Mouse (Mus musculus) testis, adult 2 months (tissue): ENCODE measurements around the gene Tulp2. TPM values are rescaled to one million over a fixed set of nuclear protein-coding genes. Genes with fewer than 3 reads are reported as not detected.
A peak's percentile ranks its signal among the peaks of the same experiment; 100 is the strongest.
"Not testable (repeated sequence)": the region's sequence is repeated elsewhere in the genome, so short reads cannot be mapped to it uniquely, and the experiment has no call there.

ENCODE experiments used
- H3K27ac ChIP-seq: fragments of 200-500 bp; 2 replicates; pipeline ENCODE4 v1.5.1; 2012; ENCODE audit warnings: low read depth, low read length; ENCODE audit not compliant: control insufficient read depth, insufficient read depth
- H3K27me3 ChIP-seq: fragments of 200-500 bp; 2 replicates; pipeline ENCODE4 v1.6.1; 2012; ENCODE audit warnings: mild to moderate bottlenecking, low read length, moderate library complexity; ENCODE audit not compliant: control insufficient read depth, insufficient read depth
- H3K36me3 ChIP-seq: fragments of 200-500 bp; 2 replicates; pipeline ENCODE4 v1.6.1; 2012; ENCODE audit warnings: mild to moderate bottlenecking, low read length; ENCODE audit not compliant: control insufficient read depth, insufficient read depth
- H3K4me1 ChIP-seq: fragments of 200-500 bp; 2 replicates; pipeline ENCODE4 v1.6.1; 2012; ENCODE audit warnings: low read length; ENCODE audit not compliant: control insufficient read depth, insufficient read depth
- H3K4me3 ChIP-seq: fragments of 200-500 bp; 2 replicates; pipeline ENCODE4 v1.5.1; 2012; ENCODE audit warnings: low read depth, mild to moderate bottlenecking, low read length, moderate library complexity, mixed read lengths; ENCODE audit not compliant: control insufficient read depth
- CTCF ChIP-seq: fragments of 200-500 bp; IDR thresholded peaks from 2 replicates; pipeline ENCODE4 v1.5.1; 2012; ENCODE audit warnings: low read depth, mild to moderate bottlenecking, inconsistent platforms, low read length, moderate library complexity; ENCODE audit not compliant: control insufficient read depth, insufficient read depth, insufficient replicate concordance
- POLR2A ChIP-seq: fragments of 200-500 bp; IDR thresholded peaks from 2 replicates; pipeline ENCODE4 v1.6.1; 2012; ENCODE audit warnings: low read depth, mild to moderate bottlenecking, inconsistent platforms, low read length, moderate library complexity; ENCODE audit not compliant: control insufficient read depth
- polyA plus RNA-seq: library from polyadenylated mRNA; depleted of rRNA; stranded (reverse); fragments of >200 nt; gene quantifications from 2 replicates; pipeline ENCODE4 v1.2.3, GENCODE M21; 2012

The Tulp2 gene
- polyA plus RNA-seq, 1 experiment, result 879 TPM

DNA sequence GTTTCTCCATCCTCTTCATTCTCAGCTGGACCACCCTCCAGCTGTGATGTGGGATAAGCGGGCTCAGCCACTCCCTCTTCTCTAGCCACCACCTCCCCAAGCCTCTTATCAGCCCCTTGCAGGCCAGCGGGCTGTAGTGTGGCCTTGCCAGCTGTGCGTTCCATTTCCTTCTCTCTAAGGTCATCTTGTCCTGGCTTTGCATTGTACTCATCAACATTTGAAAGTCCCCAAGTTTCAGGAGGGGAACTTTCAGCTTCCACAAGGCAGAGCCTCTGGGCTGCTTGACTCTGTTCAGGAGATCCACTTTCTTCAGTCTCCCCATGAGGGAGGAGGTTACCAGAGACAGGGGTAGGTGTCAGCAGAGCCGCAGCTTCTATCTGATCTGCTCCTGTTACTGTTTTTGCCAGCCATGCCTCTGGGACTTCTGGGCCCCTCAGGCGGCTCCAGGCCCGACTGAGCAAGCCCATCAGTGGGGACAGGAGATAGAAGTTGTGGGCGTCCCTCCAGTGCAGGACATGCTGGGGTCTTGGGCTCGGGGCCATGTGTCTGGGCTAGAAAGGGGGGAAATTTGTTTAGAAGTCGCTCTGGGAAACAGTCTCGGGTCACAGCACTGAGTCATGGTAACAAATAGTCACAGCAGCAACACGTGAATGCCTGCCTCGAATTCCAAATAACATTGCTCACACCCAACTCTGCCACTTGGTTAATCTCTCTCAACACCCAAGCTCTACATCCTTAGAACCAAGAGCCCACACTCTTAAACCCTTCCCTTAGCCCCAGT lies 43.4 kb downstream of the Tulp2 start:
- Histone ChIP-seq H3K4me3 (peak overlapping the region; percentile 92), H3K4me1 (peaks cover 13% of the 10 kb centered on the region), H3K36me3 (no peaks in the 10 kb centered on the region), H3K27me3 (no peaks in the 10 kb centered on the region), H3K27ac (peak overlapping the region; percentile 84)
- TF ChIP-seq CTCF, result no peak
- no peak for TF ChIP-seq POLR2A

DNA sequence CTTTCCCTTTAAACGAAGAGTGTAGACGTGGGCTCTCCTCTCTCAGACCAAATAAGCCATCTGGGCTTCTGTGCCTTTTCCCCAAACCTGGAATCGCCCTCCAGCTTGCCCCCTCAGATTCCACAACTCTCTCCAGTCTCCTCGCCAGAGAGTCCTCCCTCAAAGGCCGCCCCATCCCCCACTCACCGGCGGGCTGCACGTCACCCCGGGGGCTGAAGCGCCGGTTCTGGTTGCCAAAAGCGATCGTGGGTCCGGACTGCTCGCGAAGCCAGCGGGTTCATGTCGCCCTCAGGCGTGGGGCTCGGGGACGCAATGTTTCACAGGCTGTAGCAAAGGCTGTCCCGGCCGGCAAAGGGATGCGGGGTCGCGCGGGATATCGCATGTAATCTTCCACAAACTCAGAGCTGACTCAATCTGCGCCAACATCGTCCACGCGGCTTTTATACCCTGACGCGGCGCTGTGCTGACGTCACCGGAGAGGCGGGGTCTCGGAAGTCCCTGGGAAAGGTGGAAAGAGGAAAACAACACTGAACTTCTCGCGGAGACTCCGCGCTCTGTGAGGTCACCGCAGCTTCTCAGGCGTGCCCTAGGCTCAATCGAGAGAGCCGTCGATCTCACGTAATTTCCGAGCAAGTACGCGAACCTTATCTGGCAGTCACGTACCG lies 44.3 kb downstream of the Tulp2 start, which contains the start of the genes Ppp1r15a and Plekha4:
Gene Ppp1r15a, minus strand, starts transcription at position 460 of the 665 bp plus-strand sequence.
Gene Plekha4, plus strand, starts transcription at position 522 of the 665 bp plus-strand sequence.
- H3K36me3 ChIP-seq, result no peaks in the 10 kb centered on the region
- peak within 1 kb of the TSS; percentile 88 for H3K27ac ChIP-seq
- no peak for TF ChIP-seq CTCF
- TF ChIP-seq POLR2A, result peak; percentile 96
- no peaks in the 10 kb centered on the region for H3K27me3 ChIP-seq
- H3K4me1 ChIP-seq, result peaks cover 16% of the 10 kb centered on the region
- H3K4me3 ChIP-seq, result peak within 1 kb of the TSS; percentile 92

DNA sequence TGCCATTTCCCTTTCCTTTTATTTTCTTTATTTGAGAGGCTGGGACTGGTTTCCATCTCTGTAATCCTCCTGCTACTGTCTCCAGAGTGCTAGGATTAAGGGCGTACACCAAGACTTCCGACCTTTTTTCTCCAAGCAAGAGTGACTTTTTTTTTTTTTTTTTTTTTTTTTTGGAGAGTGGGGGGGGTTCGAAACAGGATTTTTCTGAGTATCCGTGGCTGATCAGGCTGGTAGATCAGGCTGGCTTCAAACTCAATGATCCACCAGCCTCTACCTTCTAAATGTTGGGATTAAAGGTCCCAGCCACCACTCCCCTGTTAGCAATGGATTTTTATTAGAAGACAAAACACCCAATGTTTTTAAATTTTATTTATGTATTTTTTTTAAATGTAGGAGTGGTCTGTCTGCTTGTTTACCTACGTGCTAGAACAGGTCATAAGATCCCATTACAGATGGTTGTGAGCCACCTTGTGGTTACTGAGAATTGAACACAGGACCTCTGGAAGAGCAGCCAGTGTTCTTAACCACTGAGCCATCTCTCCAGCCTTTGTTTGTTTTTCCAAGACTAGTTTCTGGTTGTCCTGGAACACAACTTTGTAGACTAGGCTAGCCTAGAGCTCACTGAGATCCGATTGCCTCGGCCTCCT lies 44.9 kb downstream of the Tulp2 start:
- Histone ChIP-seq H3K4me3 (peak overlapping the region; percentile 92), H3K27me3 (no peaks in the 10 kb centered on the region), H3K27ac (peak overlapping the region; percentile 88), H3K36me3 (no peaks in the 10 kb centered on the region), H3K4me1 (peaks cover 16% of the 10 kb centered on the region)
- TF ChIP-seq POLR2A, result no peak
- TF ChIP-seq CTCF, result no peak

DNA sequence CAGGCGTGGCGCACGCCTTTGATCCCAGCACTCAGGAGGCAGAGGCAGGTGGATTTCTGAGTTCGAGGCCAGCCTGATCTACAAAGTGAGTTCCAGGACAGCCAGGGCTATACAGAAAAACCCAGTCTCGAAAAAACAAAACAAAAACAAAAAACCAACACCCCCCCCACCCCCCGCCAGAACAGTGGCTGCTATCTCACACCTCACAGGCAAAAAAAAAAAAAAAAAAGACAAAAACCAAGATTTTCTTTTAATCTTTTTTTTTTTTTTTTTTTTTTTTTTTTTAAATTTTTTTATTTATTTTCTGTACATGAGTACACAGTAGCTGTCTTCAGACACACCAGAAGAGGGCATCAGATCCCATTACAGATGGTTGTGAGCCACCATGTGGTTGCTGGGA lies 45.5 kb downstream of the Tulp2 start:
- H3K4me1 ChIP-seq, result peaks cover 16% of the 10 kb centered on the region
- H3K27me3 ChIP-seq, H3K36me3 ChIP-seq, H3K27ac ChIP-seq, H3K4me3 ChIP-seq: not testable (repeated sequence)

DNA sequence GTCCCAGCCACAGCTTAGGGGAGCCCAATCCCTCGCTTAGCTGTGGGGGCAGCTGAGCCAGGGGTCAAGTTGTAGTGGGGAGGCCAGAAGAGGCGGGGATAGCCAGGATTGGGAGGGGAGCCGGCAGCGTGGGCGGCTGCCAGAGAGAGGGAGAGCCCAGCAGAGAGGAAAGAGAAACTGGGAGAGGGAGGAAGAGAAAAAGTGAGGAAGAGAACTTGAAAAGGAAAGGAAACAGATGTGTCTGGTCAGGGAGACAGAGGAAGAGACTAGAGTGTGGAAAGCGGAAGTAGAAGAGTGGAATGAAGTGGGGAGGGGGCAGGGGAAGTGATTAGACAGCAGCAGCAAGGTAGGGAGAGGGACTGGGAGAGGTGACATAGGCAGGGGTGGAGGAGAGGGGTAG lies 47.8 kb downstream of the Tulp2 start:
- TF ChIP-seq POLR2A (no peak), CTCF (no peak)
- H3K27ac ChIP-seq, result no peak overlapping the region
- peaks cover 11% of the 10 kb centered on the region for H3K4me1 ChIP-seq
- H3K36me3 ChIP-seq, result no peaks in the 10 kb centered on the region
- no peaks in the 10 kb centered on the region for H3K27me3 ChIP-seq
- H3K4me3 ChIP-seq, result no peak overlapping the region

DNA sequence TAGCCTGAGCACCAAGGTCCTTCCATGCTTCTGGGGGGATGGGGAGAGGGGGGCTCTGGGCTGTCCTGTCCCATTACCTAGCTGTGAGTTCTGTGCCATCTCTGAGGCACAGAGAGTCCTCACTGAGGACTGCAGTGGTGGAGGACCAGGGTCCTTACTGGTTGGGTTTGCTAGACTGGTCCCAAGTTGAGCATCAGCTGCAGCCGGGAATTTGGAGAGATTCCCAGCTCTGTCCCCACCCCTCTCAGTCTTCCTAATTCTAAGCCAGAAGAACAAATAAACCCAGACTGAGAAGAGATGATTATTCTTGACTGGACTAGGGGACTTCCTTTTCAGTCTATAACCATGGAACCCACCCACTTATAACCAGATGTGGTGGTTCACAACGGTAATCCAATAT lies 49.0 kb downstream of the Tulp2 start:
- no peak overlapping the region for H3K4me3 ChIP-seq
- TF ChIP-seq CTCF (no peak), POLR2A (no peak)
- H3K4me1 ChIP-seq, result peaks cover 6% of the 10 kb centered on the region
- no peaks in the 10 kb centered on the region for H3K27me3 ChIP-seq
- H3K27ac ChIP-seq, result no peak overlapping the region
- no peaks in the 10 kb centered on the region for H3K36me3 ChIP-seq

DNA sequence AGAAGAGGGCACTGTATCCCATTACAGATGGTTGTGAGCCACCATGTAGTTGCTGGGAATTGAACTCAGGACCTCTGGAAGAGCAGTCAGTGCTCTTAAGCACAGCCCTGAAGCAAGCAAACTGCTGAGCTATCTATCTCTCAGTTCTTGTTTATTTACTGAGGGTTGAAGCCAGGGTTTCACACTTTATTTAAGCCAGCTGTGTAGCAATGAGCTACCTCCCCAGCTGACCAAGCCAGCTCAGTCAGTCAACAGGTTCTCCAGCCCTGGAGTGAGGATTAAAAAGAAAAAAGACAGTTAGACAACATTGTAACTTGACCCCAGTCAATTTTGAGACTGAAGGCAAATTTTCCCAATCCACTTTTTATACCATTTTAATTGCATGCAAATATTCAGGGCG lies 54.0 kb downstream of the Tulp2 start:
- no peak for TF ChIP-seq CTCF
- no peak for TF ChIP-seq POLR2A

More for the DNA sequence above, 54.0 kb downstream of the Tulp2 start:
- no peak overlapping the region for H3K27ac ChIP-seq
- no peaks in the 10 kb centered on the region for H3K27me3 ChIP-seq
- H3K36me3 ChIP-seq, result no peaks in the 10 kb centered on the region
- H3K4me1 ChIP-seq, result no peaks in the 10 kb centered on the region; the same call in 1 of the 2 replicates
- H3K4me3 ChIP-seq, result no peak overlapping the region
